Mouse (Mus musculus) fat pad, adult 2 months (tissue): ENCODE results near the gene Clasrp.
"Not testable (repeated sequence)": the region's sequence is repeated elsewhere in the genome, so short reads cannot be mapped to it uniquely, and the experiment has no call there.

ENCODE experiments used
- DNase-seq: peaks from one replicate; pipeline ENCODE4 v3.0.0-alpha.2; 2011; ENCODE audit warnings: low read depth, low spot score; ENCODE audit errors: extremely low read depth

Gene Clasrp

GRCm38 (mm10) chr7:19609641-19610332 lies 5.5 kb upstream of the Clasrp start:
- DNase-seq = no peak

DNA sequence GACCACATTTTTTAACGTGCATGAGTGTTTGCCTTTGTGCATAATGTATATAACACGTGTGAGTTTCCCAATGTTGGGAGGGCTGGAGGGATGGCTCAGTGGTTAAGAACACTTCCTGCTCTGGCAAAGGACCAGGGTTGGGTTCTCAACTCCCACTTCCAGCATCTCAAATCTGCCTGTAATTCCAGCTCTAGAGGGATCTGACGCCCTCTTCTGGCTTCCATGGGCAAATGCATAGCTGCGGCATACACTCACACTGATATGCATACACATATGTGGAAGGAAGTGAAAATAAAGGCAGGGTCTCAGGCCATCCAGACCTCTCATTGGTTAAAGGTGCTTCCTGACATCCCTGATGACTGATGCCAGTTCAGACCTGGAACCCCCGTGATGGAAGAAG lies 3.0 kb upstream of the Clasrp start:
- no peak for DNase-seq

GRCm38 (mm10) chr7:19604606-19605214 lies 424 bp upstream of the Clasrp start:
- DNase-seq = not testable (repeated sequence)

DNA sequence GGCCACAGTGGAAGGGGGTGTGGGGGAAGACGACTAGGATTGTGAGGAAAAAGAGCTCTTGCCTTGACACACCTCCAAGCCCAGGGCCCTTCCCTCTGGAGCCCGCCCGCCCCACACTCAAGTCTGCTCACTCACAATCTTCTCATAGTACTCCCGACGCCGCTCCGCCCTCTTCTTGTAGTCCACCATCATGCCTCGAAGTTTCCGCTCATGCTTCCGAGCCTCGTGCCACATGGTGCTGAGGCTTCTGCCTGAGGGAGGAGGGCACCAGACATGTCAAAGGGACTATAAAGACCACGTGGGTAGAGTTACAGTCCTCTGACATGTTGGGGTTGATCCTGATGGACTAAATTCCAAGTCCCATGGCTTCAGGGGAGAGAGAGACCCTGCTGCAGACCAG lies 1.2 kb downstream of the Clasrp start:
- DNase-seq = no peak

DNA sequence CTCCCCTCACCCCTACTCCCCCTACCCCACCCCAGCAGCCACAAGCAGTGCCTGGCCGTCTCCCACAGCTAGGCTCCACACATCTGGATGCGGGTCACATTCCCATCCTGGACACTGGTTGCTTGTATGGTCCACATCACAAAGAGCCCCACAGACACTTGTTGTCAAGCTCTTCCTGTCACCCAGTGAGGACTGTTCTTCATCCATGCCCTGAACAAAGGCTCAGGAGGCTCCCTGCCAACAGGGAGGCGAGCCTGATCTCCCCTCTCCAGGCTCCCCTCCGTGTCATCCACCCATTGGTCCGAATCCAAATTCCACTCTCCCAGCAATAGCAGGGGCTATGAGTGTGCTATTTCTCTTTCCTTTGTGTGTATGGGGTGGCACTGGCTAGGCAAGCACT lies 3.7 kb downstream of the Clasrp start:
- no peak for DNase-seq

DNA sequence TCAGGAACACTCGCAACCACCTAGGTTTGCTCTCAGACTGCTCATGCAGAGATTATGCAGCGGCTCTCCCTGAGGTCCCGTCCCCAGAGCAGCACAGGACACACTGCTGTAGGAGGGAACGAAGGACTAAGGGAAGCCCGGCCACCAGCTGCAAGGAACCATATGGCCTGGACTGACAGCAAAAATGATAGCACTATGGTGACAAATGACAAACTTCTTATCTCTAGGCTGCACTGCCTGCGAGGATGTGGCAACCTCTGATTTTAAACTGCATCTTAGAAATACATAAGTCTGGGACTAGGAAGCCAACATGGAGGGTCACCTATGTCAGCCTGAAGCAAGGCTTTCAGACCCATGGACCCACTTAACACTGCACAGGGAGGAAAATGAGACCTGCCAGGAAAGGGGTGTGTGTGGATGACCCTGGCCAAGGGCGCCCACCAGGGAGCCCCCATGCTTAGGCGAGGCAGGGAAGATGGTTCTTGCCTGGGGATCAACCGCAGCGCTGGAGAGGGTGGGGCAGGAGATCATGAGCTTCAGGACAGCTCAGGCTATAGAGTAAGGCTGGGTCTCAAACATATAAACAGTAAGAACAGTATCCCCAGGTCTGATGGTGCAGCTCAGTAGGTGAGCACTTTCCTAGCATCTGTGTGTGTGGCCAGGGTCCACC lies 11.1 kb downstream of the Clasrp start:
- DNase-seq = no peak

DNA sequence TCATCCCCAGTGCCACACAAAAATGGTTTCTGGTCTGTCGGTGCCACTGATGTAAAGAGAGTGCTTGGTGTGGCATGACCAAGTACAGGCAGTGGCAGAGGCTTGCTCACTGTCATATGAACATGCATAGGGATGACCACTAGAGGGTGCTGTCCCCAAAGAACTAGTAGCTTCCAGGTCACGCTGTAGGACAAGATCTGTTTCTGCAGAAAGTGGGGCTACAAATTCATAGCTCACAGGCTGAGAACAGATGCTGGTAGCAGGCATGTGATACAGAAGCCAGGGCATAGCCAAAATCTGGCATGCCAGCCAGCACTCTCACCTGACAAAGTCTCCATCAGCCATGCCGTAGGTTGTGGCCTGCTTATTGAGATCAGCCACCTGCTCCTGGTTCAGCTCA lies 14.4 kb downstream of the Clasrp start:
- DNase-seq = no peak

DNA sequence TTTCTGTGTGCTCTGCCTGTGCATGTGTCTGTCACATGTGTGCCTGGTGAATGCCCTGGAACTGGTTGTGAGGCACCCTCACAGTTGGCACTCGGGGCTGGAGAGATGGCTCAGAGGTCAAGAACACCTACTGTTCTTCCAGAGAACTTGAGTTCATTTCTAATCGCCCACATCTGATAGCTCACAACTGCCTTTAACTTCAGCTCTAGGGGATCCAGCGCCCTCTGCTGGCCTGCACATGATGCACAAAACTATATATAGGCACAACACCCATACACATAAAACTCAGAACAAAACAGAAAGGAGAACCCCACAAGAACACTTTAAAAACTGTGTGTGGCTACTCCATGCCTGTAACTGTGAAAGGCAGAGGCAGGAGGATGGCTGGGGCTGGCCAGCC lies 15.1 kb downstream of the Clasrp start:
- no peak for DNase-seq

DNA sequence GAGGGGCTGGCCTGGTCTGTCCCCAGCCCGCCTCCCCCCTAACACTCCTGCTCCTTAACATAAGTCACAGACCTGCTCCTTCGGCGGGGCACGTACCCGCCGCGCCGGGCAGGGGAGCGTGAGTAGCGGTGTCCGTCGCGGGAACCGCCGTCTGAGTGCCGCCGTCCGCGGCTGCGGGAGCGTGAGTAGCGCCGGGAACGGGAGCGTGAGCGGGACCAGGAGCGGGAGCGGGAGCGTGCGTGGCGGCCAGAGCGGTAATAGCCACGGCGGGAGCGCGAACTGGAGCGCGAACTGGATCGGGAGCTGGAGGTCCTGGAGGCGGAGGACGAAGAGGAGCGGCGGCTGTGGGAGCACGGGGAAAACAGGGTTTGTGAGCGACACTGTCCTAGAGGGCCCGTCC lies 18.0 kb downstream of the Clasrp start:
- no peak for DNase-seq

DNA sequence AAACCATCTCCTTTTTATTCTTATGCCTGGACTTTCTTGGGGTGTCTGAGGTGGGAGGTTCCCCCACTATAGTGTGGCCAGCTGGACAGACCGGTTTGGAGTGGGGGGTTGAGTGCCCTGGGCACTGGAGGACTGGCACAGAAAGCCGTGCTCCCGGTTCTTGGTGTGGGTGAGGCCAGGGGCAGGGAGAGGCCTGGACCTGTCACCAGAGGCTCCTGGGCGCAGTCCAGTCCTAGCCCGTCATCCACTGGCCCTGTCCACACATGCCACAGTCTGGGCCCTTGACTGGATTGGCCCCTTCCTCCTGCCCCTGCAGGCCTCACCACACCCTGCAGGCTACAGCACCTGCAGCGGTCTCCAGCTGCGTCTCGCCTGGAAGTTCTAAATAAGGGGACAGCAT lies 23.7 kb downstream of the Clasrp start:
- DNase-seq = no peak

DNA sequence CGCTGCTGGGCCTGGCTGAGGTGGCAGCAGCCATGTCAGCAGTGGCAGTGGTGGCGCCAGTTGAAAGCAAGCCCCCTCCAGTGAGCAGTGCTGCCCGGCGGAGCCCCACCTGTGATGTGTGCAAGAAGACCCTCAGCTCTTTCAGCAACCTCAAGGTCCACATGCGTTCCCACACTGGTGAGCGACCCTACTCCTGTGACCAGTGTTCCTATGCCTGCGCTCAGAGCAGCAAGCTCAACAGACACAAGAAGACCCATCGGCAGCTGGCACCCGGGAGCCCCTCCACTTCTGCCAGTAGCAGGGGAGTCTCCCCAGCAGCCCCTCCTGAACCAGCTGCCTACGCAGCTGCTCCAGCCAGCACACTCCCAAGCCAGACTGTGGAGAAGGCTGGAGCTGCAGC lies 24.5 kb downstream of the Clasrp start:
- DNase-seq = no peak

- no peak for DNase-seq
These were observed 25.9 kb downstream of the Clasrp start for GRCm38 (mm10) chr7:19578436-19578835.

DNA sequence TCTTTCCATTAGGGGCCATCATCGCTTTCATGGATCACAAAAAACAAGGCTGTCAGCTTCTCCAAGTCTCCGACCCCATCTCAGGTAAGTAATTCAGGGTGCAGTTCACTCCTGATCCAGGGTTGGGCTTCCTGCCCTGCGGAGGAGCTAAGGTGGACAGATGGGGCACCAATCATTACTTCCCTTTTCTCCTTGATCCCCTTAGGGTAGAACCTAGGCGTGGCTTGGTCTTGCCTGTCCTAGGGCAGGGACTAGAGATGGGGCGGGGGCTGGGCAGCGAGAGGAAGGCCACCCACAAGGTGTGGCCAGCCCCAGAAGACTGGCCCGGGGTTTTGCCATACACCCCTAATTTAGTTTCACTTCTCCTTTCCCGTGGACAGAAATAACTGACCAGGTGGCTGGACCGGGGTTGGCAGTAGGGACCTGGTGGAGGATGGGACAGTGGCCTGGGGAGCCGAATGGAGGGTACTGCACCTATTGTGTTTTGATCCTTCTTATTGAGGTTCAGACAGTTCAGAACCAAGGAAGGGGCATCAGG lies 26.3 kb downstream of the Clasrp start:
- no peak for DNase-seq

DNA sequence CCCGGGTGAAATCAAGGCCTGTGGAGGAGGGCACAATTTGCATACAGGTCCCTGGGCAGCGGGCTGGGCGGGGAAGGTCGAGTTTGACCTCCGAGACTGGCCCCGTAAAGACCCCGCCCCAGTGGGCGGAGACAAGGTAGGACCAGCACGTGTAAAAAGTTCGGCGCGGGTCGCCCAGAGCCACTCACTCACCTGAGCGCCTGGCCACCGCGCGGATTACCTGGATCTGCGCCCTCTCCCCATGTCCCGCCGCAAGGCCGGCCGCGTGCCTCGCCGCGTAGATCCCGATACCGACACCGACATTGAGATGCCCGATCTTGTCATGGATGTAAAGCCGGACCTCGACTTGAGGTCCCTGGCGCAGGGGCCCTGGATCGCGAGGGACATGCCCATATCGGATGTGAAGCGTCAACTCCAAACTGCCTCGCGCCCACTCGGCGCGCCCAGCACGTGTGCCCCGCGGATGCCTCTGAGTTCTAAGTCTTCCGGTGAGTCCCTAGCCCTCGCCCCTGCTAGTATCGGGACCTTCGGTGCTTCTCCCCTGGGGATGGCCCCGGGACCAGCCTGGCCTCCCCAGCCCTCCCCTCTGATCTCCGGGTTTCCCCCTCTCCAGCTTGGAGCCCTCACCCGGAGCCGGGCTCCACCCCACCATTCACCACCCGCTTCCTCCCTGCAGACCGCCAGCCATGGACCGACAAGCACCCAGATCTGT lies 27.0 kb downstream of the Clasrp start, which contains the start of the genes Zfp296 and Gemin7:
Gene Zfp296, plus strand, starts transcription at position 147 of the 712 bp plus-strand sequence.
Gene Gemin7, minus strand, starts transcription at position 455 of the 712 bp plus-strand sequence.
- no peak for DNase-seq

GRCm38 (mm10) chr7:19575559-19575958 lies 28.7 kb downstream of the Clasrp start:
- DNase-seq = no peak

DNA sequence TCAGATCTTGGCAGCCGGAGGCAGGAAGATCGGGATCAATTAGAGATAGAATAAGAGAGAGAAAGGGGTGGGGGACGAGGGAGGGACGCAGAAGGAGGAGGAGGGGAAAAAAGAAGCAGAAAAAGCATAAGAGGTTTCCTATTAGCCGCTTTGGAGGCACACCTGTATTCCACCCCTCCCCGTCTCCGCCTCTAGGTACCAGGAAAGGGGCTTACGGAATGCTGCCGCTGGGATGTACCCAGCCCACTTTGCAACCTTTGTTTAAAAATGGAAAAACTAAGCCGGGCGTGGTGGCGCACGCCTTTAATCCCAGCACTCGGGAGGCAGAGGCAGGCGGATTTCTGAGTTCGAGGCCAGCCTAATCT lies 30.5 kb downstream of the Clasrp start:
- DNase-seq = no peak

DNA sequence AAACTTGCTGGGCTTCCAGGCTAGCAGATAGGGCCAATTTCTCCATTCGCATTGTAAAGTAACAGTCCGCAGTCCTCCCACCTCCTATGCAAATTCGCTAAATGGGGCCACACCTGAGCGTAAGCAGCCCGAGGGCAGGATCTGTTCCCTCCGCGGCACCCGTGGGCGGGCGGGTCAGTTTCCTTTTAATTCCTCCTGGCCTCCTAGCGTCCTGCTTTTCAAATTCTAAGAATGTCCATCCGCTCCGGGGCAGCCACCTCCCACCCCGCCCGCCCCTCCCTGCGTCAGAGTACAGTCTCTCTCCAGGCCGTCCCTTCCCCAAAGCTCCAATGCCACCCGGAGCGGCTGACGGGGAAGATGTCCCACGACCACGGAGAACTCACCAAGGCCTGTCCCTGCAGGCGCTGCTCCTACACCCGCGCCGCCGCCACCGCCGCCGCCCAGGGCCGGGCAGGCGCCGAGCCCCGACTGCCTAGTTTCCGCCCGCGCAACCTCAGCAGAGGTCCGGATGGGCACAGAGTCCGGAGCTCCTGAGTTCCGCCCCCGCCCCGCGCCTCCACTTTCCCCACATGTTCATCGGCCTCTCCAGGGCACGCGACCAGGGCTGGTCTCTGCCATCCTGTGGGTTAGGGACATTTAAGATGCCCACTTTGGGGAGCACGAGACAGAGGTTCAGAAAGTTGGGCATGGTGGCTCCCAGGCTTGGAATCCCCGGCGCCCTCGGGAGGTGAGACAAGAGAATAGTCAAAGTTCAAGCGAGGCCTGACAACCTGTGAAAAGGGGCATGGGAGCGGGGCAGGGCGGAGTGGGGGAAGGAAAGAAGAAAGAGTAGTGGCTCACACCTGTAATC lies 31.1 kb downstream of the Clasrp start:
- no peak for DNase-seq

- no peak for DNase-seq
These were observed 34.6 kb downstream of the Clasrp start for GRCm38 (mm10) chr7:19569647-19570046.

GRCm38 (mm10) chr7:19567426-19567825 lies 36.9 kb downstream of the Clasrp start:
- no peak for DNase-seq

DNA sequence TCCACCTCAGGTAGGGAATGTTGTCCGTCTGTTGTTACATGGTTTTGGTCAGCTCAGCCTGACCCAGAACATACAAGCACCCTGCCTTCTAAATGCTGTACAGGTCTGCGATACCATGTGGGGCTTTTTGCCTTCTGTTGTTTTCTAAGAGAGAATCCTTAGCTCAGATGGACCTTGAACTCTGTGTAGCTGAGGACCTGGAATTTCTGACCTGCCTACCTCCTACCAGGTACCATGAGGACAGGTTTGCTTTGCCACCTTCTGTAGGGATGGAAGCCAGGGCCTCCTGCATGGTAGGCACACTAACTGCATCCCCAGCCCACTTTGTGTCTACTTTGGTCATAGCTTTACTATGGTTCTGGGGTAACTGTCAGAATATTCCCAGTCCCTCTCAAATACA lies 38.5 kb downstream of the Clasrp start:
- DNase-seq = no peak
